Mouse (Mus musculus): ENCODE measurements around the gene Gtpbp1. TPM values are rescaled to one million over a fixed set of nuclear protein-coding genes. Genes with fewer than 3 reads are reported as not detected.

Gene Gtpbp1
- total RNA-seq, 2 experiments from 2014 or later, result 62.4 to 62.9 TPM

DNA sequence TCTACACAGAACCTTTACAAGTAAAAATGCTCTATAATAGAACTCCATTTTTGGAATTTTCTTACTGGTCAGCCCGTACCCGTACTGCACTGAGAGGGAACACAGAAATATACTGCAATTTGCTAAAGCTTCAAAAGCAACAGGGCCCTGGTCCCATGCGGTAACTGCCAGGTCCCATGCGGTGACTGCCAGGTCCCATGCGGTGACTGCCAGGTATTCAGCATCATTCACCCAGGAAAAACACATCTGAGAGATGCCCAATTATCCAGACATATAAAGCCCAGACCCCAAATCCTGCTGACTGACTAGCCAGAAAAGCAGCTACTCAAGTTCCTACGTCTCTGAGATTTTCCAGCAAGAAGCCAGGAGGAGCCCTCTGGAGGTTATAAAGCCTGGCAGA lies 6.0 kb upstream of the Gtpbp1 start:
- DNase-seq, result no peak
- intact Hi-C loops (cut with DNase I), result no loop called here

DNA sequence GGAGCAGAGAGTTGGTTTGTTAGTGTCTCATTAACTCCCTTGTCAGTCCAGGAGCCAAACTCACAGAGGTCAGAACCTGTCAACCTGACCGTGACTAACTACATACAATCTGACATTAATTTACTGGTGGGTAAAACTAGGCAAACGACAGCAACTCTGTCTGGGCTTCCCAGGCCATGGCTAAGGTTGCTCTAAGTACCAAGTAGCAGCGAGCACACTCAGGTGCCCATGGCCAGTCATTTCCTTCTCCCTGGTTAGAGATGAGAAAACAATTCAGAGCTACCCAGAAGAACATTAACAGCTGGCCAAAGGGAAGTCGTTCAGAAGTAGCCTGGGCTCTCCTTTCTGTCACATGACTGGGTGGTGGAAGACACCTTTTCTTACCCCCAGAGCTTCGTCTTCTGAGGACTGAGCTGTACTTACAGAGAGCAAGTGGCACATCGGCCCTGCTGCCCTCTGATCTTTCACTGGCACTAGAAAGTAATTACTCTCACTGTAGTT lies 5.5 kb upstream of the Gtpbp1 start:
- no peak for DNase-seq
- intact Hi-C loops (cut with DNase I), result no loop called here

DNA sequence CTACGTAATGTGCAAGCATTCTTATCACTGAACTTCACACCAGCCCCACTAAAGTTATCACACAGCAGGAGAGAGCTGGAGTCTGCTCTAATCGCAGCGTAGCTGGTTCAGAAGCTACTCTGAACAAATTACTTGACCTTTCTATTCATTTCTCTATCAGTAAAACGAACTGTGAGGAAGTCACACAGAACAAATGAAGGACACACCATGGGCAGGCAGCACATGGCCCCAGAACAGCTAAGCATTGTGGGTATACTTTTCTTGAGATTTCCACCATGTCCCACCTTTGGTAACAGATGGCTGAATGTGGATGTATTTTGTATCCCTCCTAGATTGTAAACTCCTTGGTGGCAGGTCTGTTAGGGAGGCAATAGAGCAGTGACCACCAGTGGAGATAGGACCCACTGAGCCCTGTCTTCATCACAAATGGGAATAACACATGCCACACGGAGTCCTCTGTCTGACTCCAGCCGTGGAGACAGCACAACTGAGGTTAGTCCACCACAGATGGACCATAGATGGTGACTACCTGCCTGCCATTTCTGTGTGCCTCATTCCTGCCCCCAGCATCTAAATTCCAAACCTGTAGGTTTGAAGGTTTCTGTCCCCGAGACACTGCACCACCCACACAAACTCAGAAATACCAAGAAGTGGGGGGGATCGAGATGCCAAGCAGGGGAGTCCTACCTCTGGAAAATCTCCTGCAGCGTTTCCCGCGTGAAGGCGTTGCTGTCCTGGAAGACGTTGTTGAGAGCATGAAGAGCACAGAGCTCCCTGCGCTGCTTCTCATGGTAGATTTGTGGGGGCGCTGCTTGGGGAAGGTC lies 4.4 kb upstream of the Gtpbp1 start:
- intact Hi-C loops (cut with DNase I), result no loop called here
- no peak for DNase-seq

DNA sequence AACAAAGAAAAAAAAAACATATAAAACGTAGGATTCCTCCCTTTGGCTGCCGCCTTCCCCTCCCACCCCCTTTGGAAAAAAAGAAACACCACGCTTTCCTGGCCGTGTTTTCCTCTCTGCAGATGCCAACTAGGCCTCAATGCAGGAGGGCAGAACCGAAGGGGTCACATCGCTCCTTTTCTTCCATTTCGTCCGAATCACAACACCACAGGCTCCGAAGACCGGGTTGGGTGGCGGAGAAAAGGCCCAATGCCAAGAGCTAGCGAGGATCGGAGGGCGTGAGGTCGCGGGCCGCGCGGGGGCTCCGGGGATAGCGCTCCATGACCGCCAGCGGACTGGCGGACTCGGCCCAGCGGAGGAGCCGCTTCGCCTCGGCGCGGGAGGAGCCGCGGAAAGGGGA lies 3.5 kb upstream of the Gtpbp1 start:
- intact Hi-C loops (cut with DNase I), result no loop called here
- peak; percentile 48 for DNase-seq

GRCm38 (mm10) chr15:79687646-79688267 lies 2.9 kb upstream of the Gtpbp1 start, which contains the start of gene Josd1:
Gene Josd1 (minus strand): TSS chr15:79687919.
- intact Hi-C loops (cut with DNase I), result no loop called here
- DNase-seq, result peak; percentile 95

- intact Hi-C loops (cut with DNase I), result no loop called here
- no peak for DNase-seq
Observed at GRCm38 (mm10) chr15:79688268-79688956, 2.2 kb upstream of the Gtpbp1 start.

GRCm38 (mm10) chr15:79689662-79690425 lies 801 bp upstream of the Gtpbp1 start:
- intact Hi-C loops (cut with DNase I), result no loop called here
- no peak for DNase-seq

- intact Hi-C loops (cut with DNase I), result no loop called here
- peak; percentile 46 for DNase-seq
Observed at GRCm38 (mm10) chr15:79691023-79691508, 421 bp downstream of the Gtpbp1 start.

- DNase-seq, result no peak
- intact Hi-C loops (cut with DNase I), result no loop called here
Observed at GRCm38 (mm10) chr15:79692334-79692733, 1.7 kb downstream of the Gtpbp1 start.

DNA sequence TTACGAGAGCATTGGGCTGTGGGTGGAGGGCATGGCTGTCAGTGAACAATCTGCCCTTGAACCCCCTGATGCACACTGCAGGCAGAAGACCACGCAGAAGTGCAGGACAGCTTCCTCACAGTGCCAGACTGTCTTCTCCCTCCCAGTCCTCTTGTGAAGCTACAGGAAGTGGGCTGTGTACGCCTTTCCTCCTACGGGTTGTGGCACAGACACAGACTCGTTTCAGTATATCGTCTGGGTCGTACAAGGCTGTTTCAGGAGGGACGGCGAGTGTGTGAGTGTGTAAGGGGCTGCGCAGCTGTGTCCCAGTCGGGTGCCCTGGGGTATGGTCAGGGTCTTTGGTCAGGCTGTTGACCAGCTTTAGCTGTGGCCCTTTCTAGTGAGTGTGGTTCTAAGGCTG lies 3.1 kb downstream of the Gtpbp1 start:
- no peak for DNase-seq
- intact Hi-C loops (cut with DNase I), result no loop called here

- intact Hi-C loops (cut with DNase I), result no loop called here
- no peak for DNase-seq
Observed at GRCm38 (mm10) chr15:79694512-79694911, 3.9 kb downstream of the Gtpbp1 start.

DNA sequence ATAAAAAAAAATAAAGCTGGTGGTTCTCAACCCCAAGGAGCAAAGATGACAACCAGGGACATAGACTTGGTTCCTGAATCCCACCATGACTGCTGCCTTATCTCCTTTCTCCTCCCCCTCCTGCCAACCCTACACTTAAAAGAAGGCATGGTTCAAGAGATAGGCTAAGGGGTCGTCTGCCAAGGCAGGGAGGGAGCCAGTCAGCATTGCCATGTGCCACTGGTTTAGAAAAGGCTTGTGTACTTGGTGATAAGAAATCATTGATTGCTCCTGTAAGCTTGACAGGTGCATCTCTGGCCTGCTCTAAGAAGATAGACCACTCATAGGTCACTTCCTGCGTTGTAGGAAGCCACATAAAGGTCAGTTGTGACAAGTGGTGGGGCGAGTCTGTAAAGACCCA lies 4.9 kb downstream of the Gtpbp1 start:
- no peak for DNase-seq
- intact Hi-C loops (cut with DNase I), result no loop called here

DNA sequence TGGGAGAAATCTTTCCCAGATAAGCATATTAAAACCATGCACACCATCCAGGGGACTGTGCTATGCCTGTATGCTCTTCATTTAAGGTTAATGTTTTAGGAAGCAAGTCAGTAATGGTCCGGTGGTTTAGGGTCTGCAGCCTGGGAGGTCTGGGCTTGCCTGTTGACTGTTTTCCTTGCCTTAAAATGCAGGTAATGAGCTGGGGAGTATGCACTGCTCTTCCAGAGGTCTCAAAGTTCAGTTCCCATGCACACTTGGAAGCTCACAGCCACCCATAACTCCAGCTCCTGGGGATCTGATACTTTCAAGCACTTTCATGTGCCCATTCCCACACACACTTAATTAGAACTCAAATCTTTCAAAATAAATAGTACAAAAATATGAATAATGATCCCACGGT lies 5.9 kb downstream of the Gtpbp1 start:
- intact Hi-C loops (cut with DNase I), result no loop called here
- no peak for DNase-seq

- DNase-seq, result peak; percentile 69
- intact Hi-C loops (cut with DNase I), result no loop called here
Observed at GRCm38 (mm10) chr15:79697011-79697410, 6.4 kb downstream of the Gtpbp1 start.

DNA sequence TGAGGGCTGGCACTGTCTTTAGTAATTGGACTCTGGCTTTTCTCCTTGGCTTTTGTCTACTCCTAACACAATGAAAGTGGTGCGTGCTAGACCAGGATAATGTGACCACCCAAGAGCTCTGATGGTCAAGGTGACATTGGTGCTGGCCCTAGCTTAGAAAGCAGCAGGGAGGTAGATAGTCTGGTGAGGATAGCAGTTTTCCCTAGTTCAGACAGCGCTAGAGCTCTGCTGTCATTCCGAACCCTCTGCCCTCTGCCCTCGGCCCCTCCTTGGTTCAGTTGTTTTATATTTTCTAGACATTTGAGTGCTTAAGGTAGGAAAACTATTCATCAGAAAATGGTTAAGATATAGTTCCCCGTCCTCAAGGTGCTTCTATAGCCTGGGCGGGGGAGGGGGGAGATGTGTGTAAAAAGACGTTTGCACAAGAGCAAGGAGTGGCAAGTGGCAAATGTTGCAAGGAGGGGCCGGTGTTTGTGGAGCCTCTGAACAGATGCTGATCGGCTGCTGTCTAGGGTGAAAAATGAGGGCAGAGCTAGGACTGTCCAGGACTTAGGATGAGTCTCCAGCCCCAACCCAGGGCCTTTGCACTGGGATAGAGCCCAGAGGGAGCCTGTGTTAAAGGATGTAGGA lies 7.0 kb downstream of the Gtpbp1 start:
- no peak for DNase-seq
- intact Hi-C loops (cut with DNase I), result no loop called here

- DNase-seq, result no peak
- intact Hi-C loops (cut with DNase I), result no loop called here
Observed at GRCm38 (mm10) chr15:79706603-79707214, 16.1 kb downstream of the Gtpbp1 start.

DNA sequence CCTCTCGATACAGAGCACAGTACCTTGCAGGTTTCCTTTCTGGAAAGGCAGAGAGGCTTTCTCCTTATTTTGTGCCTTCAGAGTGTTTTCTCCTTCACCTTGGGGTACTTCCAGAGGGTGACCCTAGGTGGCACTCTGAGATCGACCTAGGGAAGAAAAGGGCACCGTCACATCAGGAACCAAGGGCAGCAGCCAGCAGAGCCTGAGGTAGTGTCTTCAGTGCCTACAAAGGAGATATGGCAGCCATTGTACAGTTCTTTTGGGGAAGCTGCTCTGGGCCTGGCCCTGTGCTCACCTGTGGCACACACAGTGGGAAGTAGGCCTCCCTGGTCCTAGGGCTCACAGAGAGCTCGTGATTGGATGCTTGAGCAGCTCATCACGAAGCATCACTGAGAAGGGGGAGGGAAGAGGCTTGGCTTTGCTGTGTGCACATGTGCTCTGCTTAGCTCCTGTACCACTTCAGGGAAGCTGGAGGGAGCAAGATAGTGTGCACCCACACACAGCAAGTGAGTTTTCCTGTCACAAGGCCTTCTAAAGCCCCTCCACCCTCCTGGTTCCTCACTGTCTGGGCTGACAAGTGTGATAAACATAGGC lies 17.7 kb downstream of the Gtpbp1 start:
- DNase-seq, result no peak
- intact Hi-C loops (cut with DNase I), result no loop called here

DNA sequence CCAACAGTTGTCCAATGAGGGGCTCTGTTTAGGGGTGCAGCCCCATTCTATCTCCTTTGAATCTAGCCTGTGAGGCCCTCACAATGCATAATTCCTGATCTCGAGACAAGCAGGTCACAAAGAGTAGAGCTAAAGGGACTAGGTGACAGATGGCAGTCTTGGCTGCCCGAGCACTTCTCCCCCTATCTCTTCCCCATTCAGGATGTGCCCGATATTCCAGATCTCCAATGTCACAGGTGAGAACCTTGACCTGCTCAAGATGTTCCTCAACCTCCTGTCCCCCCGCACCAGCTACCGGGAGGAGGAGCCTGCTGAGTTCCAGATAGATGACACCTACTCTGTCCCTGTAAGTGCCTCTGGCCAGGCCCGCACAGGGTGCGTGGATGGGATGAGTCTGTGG lies 25.0 kb downstream of the Gtpbp1 start:
- intact Hi-C loops (cut with DNase I), result no loop called here
- no peak for DNase-seq

- no peak for DNase-seq
- intact Hi-C loops (cut with DNase I), result no loop called here
Observed at GRCm38 (mm10) chr15:79716710-79717109, 26.1 kb downstream of the Gtpbp1 start.
